Mouse (Mus musculus) myocyte (in vitro differentiated cells): ENCODE measurements around the gene Kctd6. TPM values are rescaled to one million over a fixed set of nuclear protein-coding genes. Genes with fewer than 3 reads are reported as not detected.
"Not testable (repeated sequence)": the region's sequence is repeated elsewhere in the genome, so short reads cannot be mapped to it uniquely, and the experiment has no call there.

Experiments
- H3K27me3 ChIP-seq: one replicate; pipeline ENCODE4 v1.6.1; 2011; ENCODE audit not compliant: control insufficient read depth, insufficient read depth, insufficient read length
- H3K36me3 ChIP-seq: one replicate; pipeline ENCODE4 v1.6.1; 2011; ENCODE audit not compliant: control insufficient read depth, insufficient read depth
- H3K4me2 ChIP-seq: one replicate; pipeline ENCODE4 v1.6.1; 2011; ENCODE audit warnings: low read depth, control low read depth
- H3K4me3 ChIP-seq: one replicate; pipeline ENCODE4 v1.5.1; 2011; ENCODE audit warnings: mild to moderate bottlenecking, control low read depth, moderate library complexity
- H3K79me2 ChIP-seq: one replicate; pipeline ENCODE4 v1.6.1; 2011; ENCODE audit not compliant: control insufficient read depth, insufficient read depth
- H3ac ChIP-seq: one replicate; pipeline ENCODE4 v1.6.1; 2011; ENCODE audit not compliant: control insufficient read depth, insufficient read length
- CEBPB ChIP-seq: IDR thresholded peaks from 2 replicates; pipeline ENCODE4 v1.6.1; 2011; ENCODE audit warnings: mild to moderate bottlenecking, moderate library complexity; ENCODE audit not compliant: poor library complexity, insufficient read depth, severe bottlenecking
- E2F4 ChIP-seq: IDR thresholded peaks from one replicate; pipeline ENCODE4 v1.6.1; 2011; ENCODE audit warnings: mild to moderate bottlenecking, control low read depth, moderate library complexity; ENCODE audit not compliant: insufficient read depth
- MAX ChIP-seq: IDR thresholded peaks from one replicate; pipeline ENCODE4 v1.6.1; 2011; ENCODE audit warnings: low read depth, mild to moderate bottlenecking, control low read depth
- MYOD1 ChIP-seq, 3 experiments: IDR thresholded peaks; one replicate each; pipeline ENCODE4 v1.6.1; 2011; ENCODE audit warnings: control low read depth in 2 of 3, low read depth in 2 of 3, mild to moderate bottlenecking in 2 of 3, moderate library complexity in 1 of 3; ENCODE audit not compliant: insufficient read length in 2 of 3, control insufficient read depth in 1 of 3
- MYOG ChIP-seq, 3 experiments: IDR thresholded peaks; one replicate each; pipeline ENCODE4 v1.6.1; 2011; ENCODE audit warnings: control low read depth in 2 of 3, low read depth in 2 of 3, mild to moderate bottlenecking in 2 of 3; ENCODE audit not compliant: insufficient read length in 2 of 3, control insufficient read depth in 1 of 3, insufficient read depth in 1 of 3
- POLR2A ChIP-seq: IDR thresholded peaks from one replicate; pipeline ENCODE4 v1.6.1; 2011; ENCODE audit warnings: low read depth, mild to moderate bottlenecking, control low read depth, moderate library complexity; ENCODE audit not compliant: insufficient read length
- POLR2AphosphoS2 ChIP-seq: IDR thresholded peaks from one replicate; pipeline ENCODE4 v1.6.1; 2011; ENCODE audit warnings: low read depth, control low read depth; ENCODE audit not compliant: insufficient read length
- REST ChIP-seq: IDR thresholded peaks from one replicate; pipeline ENCODE4 v1.6.1; 2011; ENCODE audit warnings: mild to moderate bottlenecking, control low read depth, moderate library complexity; ENCODE audit not compliant: insufficient read depth, insufficient read length
- SRF ChIP-seq: IDR thresholded peaks from one replicate; pipeline ENCODE4 v1.6.1; 2011; ENCODE audit warnings: low read depth; ENCODE audit not compliant: control insufficient read depth, insufficient read length
- TCF12 ChIP-seq: IDR thresholded peaks from one replicate; pipeline ENCODE4 v1.6.1; 2011; ENCODE audit warnings: mild to moderate bottlenecking, control low read depth; ENCODE audit not compliant: poor library complexity, insufficient read depth, severe bottlenecking
- TCF3 ChIP-seq: IDR thresholded peaks from one replicate; pipeline ENCODE4 v1.6.1; 2011; ENCODE audit warnings: low read depth, control low read depth; ENCODE audit not compliant: insufficient read length
- USF1 ChIP-seq: IDR thresholded peaks from one replicate; pipeline ENCODE4 v1.6.1; 2011; ENCODE audit warnings: low read depth, mild to moderate bottlenecking, control low read depth, moderate library complexity
- polyA plus RNA-seq: library from polyadenylated mRNA; unstranded; fragments of >200 nt; fragmentation: generic; extraction: Trizol; gene quantifications from one replicate; pipeline ENCODE4 v1.2.1, GENCODE M21; 2012; ENCODE audit warnings: missing spikeins

Kctd6 gene
- 6.3 TPM for polyA plus RNA-seq

DNA sequence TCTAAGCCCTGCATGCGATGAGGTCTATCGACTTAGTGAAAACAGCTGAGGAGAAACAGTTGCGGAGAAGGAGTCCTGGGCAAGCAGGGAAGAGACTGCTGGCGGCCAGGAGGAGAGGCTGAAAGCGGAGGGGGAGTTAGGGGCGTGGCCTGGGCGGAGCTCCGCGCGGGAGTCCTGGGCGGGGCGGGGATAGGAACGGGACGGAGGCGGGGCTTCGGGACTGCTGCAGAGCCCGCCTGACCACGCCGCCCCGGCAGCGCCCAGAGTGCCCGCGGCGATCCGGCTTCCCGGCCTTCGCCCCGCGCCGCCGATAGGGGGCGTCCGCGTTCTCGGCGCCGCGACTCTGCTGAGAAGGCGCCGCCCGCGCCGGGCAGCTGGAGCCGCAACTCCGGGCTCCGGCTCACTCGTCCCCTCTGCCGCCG lies at the start of gene Kctd6:
Kctd6 (plus strand) TSS at position 338 of the 422 bp plus-strand sequence.
- no peaks in the 10 kb centered on the region for H3K27me3 ChIP-seq
- TF ChIP-seq USF1 (no peak), MYOD1 (IDR thresholded peaks at IDR 0.05; ENCODE audit: control insufficient read depth in 1 of 3, insufficient read length in 2 of 3, low read depth in 2 of 3) (peak in 1 of 3 experiments; percentile 42), MAX (no peak), E2F4 (peak; percentile 4), TCF3 (no peak), CEBPB (no peak), SRF (no peak), TCF12 (no peak), POLR2A (peak; percentile 40)
- H3K4me3 ChIP-seq = peak within 1 kb of the TSS; percentile 44
- H3K36me3 ChIP-seq = no peaks in the 10 kb centered on the region
- H3K79me2 ChIP-seq = no peaks in the 10 kb centered on the region
- H3ac ChIP-seq = peak within 1 kb of the TSS; percentile 92
- H3K4me2 ChIP-seq = peak within 1 kb of the TSS; percentile 97

DNA sequence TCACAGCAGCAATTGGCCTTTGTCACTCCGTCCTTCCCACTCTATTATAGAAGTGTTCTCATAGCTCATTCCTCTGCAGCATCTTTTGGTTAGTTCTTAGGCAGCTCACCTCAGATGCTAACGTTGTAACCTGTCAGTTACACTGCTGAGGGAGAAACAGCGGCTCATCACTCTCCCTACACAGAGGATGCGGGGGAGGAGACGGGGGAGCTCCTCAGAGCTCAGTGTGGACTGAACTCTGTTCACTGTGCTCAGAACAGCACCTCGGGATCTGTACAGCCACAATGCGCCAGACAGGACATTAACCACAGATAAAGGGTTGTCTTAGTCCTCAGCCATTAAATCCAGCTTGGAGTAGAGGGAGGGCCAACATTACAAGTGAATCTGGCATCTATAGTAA lies 49.5 kb upstream of the Kctd6 start:
- no peaks in the 10 kb centered on the region for H3K79me2 ChIP-seq
- TF ChIP-seq POLR2A (no peak), MAX (no peak), TCF12 (no peak), MYOG (IDR thresholded peaks at IDR 0.05; ENCODE audit: control insufficient read depth in 1 of 3, insufficient read depth in 1 of 3, insufficient read length in 2 of 3, low read depth in 2 of 3) (no peak), POLR2AphosphoS2 (no peak)
- no peak overlapping the region for H3K4me3 ChIP-seq
- no peak overlapping the region for H3ac ChIP-seq
- no peak overlapping the region for H3K4me2 ChIP-seq
- H3K27me3 ChIP-seq = no peaks in the 10 kb centered on the region
- H3K36me3 ChIP-seq = peaks cover 41% of the 10 kb centered on the region

DNA sequence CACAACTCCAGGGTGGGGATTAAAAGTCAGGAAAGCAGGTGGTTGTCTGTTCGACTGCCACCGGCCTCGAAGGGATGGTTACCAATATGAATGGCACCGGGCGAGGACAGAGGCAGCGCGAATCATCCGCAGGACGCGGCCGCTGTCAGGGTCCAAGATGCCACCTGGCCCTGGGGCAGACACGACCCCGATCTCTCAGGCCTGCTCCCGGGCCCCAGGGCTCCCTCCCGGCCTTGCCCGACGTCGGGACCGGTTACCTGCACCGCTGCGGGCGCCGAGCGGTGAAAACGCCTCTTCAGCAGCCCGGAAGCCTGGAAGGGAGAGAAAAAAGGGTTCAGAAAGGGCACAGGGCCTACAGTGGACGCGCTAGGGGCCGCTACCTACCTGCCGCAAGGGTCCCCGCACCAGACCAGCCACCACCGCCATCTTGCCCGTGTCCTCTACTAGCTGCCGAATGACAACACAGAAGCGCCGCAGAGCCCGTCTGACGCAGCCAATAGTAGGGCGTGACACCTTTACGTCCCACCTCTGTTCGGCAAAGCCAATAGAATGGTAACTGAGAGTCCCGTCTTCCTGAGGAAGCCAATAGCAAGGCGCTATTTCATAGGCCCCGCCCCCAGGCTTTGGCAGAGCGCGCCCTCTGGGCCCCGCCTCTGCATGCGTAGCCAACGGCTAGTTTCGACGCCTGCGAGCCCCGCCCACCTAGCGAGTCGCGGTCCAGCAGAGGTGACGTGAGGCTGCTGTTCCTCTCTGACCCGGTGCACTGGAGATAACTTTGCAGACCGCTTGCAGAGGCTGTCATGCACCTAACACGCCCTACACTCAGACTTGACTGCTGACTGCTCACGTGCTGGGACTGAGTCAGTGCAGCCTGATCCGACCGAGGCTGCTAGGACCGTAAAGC lies 41.2 kb upstream of the Kctd6 start, which contains the start of gene Pdhb:
Pdhb (minus strand) TSS at position 519 of the 904 bp plus-strand sequence.
- Histone ChIP-seq H3ac (peak within 1 kb of the TSS; percentile 26), H3K36me3 (peaks cover 15% of the 10 kb centered on the region), H3K27me3 (no peaks in the 10 kb centered on the region), H3K4me2 (peak within 1 kb of the TSS; percentile 94), H3K79me2 (peaks cover 15% of the 10 kb centered on the region), H3K4me3 (peak within 1 kb of the TSS; percentile 82)
- no peak for TF ChIP-seq MYOG (IDR thresholded peaks at IDR 0.05; ENCODE audit: control insufficient read depth in 1 of 3, insufficient read depth in 1 of 3, insufficient read length in 2 of 3, low read depth in 2 of 3)
- peak; percentile 87 for TF ChIP-seq POLR2AphosphoS2
- peak; percentile 67 for TF ChIP-seq POLR2A

DNA sequence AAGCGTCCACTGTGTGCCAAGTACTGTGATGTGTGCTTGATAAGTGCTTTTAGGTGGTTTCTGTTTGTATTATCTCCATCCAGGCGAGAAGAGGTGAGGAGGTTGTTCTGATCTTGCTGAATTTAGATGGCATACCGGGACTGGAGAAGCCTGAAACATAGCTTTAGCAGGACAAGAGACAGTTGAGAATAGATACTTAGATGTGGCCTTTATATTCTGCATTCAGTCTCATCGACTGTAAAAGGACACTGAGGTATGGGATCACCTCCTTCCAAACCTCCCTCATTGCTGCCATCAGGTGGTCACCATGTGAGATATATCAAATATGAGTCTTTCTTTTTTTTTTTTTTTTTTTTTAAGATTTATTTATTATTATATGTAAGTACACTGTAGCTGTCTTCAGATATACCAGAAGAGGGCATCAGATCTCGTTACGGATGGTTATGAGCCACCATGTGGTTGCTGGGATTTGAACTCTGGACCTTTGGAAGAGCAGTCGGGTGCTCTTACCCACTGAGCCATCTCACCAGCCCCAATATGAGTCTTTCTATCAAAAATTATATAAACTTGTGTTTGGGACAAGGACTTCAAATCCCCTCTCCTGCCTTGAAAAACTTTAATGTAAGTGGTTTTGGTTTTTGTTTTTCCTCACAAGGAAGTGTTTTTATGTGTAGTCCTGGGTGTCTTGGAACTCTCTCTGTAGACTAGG lies 40.2 kb upstream of the Kctd6 start:
- not testable (repeated sequence) for H3ac ChIP-seq, H3K27me3 ChIP-seq, H3K36me3 ChIP-seq
- peak overlapping the region; percentile 82 for H3K4me3 ChIP-seq
- H3K79me2 ChIP-seq = peaks cover 15% of the 10 kb centered on the region
- peak overlapping the region; percentile 94 for H3K4me2 ChIP-seq

DNA sequence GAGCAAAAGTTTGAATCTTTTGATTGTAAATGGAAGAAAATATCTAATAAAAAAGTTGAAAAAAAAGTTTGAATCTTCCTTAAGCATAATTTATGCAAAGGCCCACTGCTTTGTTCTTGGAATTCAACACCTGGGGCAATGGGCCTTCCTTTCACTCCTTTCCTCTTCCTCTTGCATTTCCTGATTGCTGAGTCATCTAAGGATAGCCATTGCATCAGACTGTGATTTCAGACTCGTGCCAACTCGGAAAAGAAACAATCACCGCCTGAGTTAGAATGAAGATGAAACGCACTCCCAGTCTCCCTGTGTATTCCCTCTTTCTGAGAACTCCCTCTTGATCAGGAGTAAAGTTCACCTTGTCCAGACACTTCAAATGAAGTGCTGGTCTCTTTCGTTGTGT lies 39.3 kb upstream of the Kctd6 start:
- Histone ChIP-seq H3K36me3 (peaks cover 2% of the 10 kb centered on the region), H3K4me2 (peak overlapping the region; percentile 55), H3K79me2 (peaks cover 15% of the 10 kb centered on the region), H3ac (no peak overlapping the region), H3K4me3 (no peak overlapping the region), H3K27me3 (no peaks in the 10 kb centered on the region)
- peak; percentile 68 for TF ChIP-seq CEBPB
- no peak for TF ChIP-seq SRF

DNA sequence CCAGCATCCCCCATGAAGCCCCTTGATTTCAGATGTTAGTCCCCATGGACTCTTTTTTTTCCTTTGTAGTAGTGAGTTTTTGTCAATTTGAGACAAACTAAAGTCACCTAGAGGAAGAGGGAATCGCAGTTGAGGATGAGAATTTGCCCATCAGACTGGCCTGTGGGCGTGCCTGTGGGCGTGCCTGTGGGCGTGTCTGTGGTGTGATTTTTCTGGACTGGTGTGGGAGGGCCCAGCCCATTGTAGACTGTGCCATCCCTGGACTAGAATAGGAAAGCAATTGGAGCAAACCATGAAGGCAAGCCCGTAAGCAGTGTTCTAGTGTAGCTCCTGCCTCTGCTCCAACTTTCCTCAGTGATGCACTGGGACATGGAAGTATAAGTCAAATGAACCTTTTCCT lies 37.7 kb upstream of the Kctd6 start:
- Histone ChIP-seq H3K4me2 (peak overlapping the region; percentile 56), H3K79me2 (peaks cover 14% of the 10 kb centered on the region), H3ac (no peak overlapping the region), H3K36me3 (no peaks in the 10 kb centered on the region), H3K27me3 (no peaks in the 10 kb centered on the region), H3K4me3 (no peak overlapping the region)
- TF ChIP-seq USF1 (no peak), E2F4 (no peak), POLR2AphosphoS2 (peak; percentile 37), REST (no peak), TCF3 (no peak)
